Mouse (Mus musculus) CH12.LX (cell line): ENCODE data around the gene Mob1a.

Experiments used
- CTCF ChIP-seq, 2 experiments: IDR thresholded peaks in 1 of 2; conservative IDR thresholded peaks in 1 of 2; 2 replicates each; pipeline ENCODE4 v1.5.1; 2011 to 2012; ENCODE audit warnings: low read depth in 2 of 2, low read length in 2 of 2, improper control_type of control experiment in 1 of 2, inconsistent platforms in 1 of 2, mild to moderate bottlenecking in 1 of 2, moderate library complexity in 1 of 2
- ELF1 ChIP-seq: IDR thresholded peaks from 2 replicates; pipeline ENCODE4 v1.6.1; 2014; ENCODE audit warnings: low read depth, mild to moderate bottlenecking, inconsistent platforms, low read length, improper control_type of control experiment
- EP300 ChIP-seq: IDR thresholded peaks from 2 replicates; pipeline ENCODE4 v1.6.1; 2011; ENCODE audit warnings: low read length, improper control_type of control experiment
- GABPA ChIP-seq: IDR thresholded peaks from 2 replicates; pipeline ENCODE4 v1.6.1; 2012; ENCODE audit warnings: low read depth, low read length, improper control_type of control experiment, inconsistent platforms; ENCODE audit not compliant: insufficient replicate concordance
- MAZ ChIP-seq: IDR thresholded peaks from 2 replicates; pipeline ENCODE4 v1.6.1; 2012; ENCODE audit warnings: low read depth, mild to moderate bottlenecking, inconsistent platforms, low read length, improper control_type of control experiment, moderate library complexity
- POLR2A ChIP-seq: IDR thresholded peaks from 2 replicates; pipeline ENCODE4 v1.6.1; 2011; ENCODE audit warnings: low read depth, mild to moderate bottlenecking, improper control_type of control experiment, low read length
- POLR2AphosphoS2 ChIP-seq: IDR thresholded peaks from 2 replicates; pipeline ENCODE4 v1.6.1; 2011; ENCODE audit warnings: low read depth, low read length, improper control_type of control experiment
- TCF12 ChIP-seq: IDR thresholded peaks from 2 replicates; pipeline ENCODE4 v1.6.1; 2014; ENCODE audit warnings: low read depth, mild to moderate bottlenecking, inconsistent platforms, low read length, improper control_type of control experiment
- UBTF ChIP-seq: IDR thresholded peaks from 2 replicates; pipeline ENCODE4 v1.6.1; 2012; ENCODE audit warnings: low read depth, mild to moderate bottlenecking, inconsistent platforms, low read length, improper control_type of control experiment, moderate library complexity
- USF1 ChIP-seq: IDR thresholded peaks from 2 replicates; pipeline ENCODE4 v1.6.1; 2014; ENCODE audit warnings: low read depth, mild to moderate bottlenecking, inconsistent platforms, low read length, improper control_type of control experiment
- ZNF384 ChIP-seq: IDR thresholded peaks from 2 replicates; pipeline ENCODE4 v1.6.1; 2012; ENCODE audit warnings: low read depth, low read length, improper control_type of control experiment, inconsistent platforms

DNA sequence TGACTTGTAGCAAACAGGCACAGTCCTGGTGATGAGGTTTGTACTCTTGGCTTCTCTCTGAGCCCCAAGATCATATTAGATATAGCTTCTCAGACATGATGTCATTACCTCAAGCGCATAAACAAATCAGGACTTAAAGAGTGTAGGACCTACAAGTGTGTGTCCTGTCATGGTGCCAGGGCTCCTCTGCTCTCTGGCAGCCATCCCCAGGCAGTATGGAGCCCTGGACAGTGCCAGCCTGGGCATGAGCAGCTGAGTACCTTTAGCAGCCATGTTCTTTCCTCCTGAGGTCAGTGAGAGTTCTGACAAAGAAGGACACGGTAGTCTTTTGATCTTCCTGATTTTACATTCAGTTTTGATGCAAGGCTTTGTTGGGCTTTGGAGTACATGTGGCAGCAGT lies 17.1 kb downstream of the Mob1a start:
- TF ChIP-seq MAZ (no peak), TCF12 (no peak), ZNF384 (no peak), UBTF (no peak), CTCF (conservative IDR thresholded peaks at IDR 0.05 in 1 of 2, IDR thresholded peaks at IDR 0.05 in 1 of 2; ENCODE audit: low read depth in 2 of 2, low read length in 2 of 2) (no peak), POLR2A (no peak), EP300 (no peak), ELF1 (no peak), POLR2AphosphoS2 (no peak), GABPA (no peak), USF1 (no peak)
